Mouse (Mus musculus): Measurements from ENCODE around the gene Svopl.

DNA sequence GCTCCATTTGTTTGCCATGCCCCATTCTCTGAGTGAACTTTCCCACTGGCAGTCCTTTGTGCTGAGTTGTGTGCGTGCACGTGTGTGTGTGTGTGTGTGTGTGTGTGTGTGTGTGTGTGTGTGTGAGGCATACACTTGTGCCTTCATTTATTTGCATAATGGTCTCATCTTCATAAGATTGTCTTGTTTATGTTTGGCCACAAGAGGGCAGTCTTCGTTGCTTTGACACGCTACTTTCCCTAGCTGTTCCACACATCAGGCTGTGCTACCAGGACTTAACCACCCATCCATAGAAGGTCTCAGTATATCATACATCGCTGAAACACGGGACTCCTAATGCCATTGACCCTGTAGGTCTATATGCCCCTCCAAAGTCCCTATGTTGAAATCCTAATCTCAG lies 39.3 kb downstream of the Svopl start:
- TF ChIP-seq CTCF (IDR thresholded peaks at IDR 0.05), result peak; percentile 65
- TF ChIP-seq EP300 (IDR thresholded peaks at IDR 0.05; ENCODE audit: insufficient read depth, low read depth, low read length), result peak; percentile 51; the same call in 1 of the 2 replicates
- no peak for TF ChIP-seq POLR2A (IDR thresholded peaks at IDR 0.05; ENCODE audit: insufficient read depth, low read depth, low read length)
